Mouse (Mus musculus): ENCODE data around the gene Nav3. TPM values are rescaled to one million over a fixed set of nuclear protein-coding genes. Genes with fewer than 3 reads are reported as not detected.
"Not testable (repeated sequence)": the region's sequence is repeated elsewhere in the genome, so short reads cannot be mapped to it uniquely, and the experiment has no call there.

The Nav3 gene
- total and polyA plus RNA-seq, 2 experiments = 0.01 to 0.28 TPM

DNA sequence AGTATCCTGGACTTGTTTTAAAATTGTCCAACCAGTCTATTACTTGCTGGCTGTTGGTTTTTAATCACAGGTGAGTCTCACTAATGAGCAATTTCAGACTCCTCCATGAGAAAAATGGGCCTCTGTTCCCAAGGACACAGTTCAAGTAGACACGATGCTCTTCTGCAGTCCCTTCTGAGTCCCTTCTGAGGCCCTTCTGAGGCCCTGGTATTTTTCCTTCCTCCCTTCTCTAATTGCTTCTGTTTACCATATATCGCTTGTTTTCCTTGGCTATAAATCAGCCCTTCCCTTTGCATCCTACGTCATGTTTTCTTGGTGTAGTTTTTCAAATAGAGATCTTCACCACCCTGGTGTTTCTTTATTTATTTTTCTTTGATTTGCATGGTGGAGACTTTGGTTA is 433.9 kb downstream of the Nav3 start:
- no peak for TF ChIP-seq CTCF (IDR thresholded peaks at IDR 0.05; ENCODE audit: low read depth, low read length)
- TF ChIP-seq POLR2A (IDR thresholded peaks at IDR 0.05; ENCODE audit: extremely low read depth, insufficient read depth, low read length) = no peak
- Histone ChIP-seq H3K9ac (ENCODE audit: low read depth, low read length) (no peak overlapping the region), H3K27me3 (ENCODE audit: control insufficient read depth, insufficient read depth, low read length) (no peaks in the 10 kb centered on the region), H3K36me3 (ENCODE audit: control insufficient read depth, insufficient read depth, low read length) (no peaks in the 10 kb centered on the region), H3K4me1 (ENCODE audit: control insufficient read depth, insufficient read depth, low read length) (no peaks in the 10 kb centered on the region), H3K79me2 (ENCODE audit: control insufficient read depth, insufficient read depth, low read length) (no peaks in the 10 kb centered on the region), H3K4me3 (ENCODE audit: insufficient read depth, low read depth, low read length) (no peak overlapping the region), H3K27ac (replicated peaks; ENCODE audit: insufficient read depth, low read depth, low read length) (no peak overlapping the region)
- DNase-seq (ENCODE audit: extremely low read depth, low read depth, low spot score) = no peak
- 84% methylated on average over 3 of the region's 3 CpGs for WGBS

DNA sequence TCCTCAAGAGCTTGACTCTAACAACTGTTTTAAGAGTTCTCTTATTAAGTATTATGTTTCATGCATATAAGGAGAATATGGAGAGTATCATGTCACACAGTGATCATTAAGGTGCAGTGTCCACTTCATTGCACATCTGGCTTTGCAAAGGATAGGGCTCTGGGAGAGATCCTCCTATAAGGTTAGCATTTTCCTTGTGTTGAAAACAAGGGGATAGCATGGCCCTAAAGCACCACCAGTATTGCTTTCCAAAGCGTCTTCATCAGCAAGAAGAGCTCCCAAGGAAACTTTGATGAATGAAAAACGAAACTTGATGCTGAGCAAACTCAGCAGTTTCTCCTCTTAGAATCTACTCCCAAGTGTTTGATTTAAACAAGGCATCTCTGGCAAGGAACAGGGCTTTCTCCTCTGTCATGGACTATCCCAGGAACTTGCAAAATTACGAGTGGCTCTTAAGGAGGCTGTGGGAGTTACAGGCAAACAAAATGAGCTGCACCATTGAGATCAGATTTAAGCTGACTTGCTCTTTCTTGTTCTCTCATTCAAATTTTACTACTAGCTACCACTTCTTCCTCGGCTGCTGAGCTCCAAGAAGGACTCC is 436.6 kb downstream of the Nav3 start:
- TF ChIP-seq POLR2A (IDR thresholded peaks at IDR 0.05; ENCODE audit: extremely low read depth, insufficient read depth, low read length) = no peak
- TF ChIP-seq CTCF (IDR thresholded peaks at IDR 0.05; ENCODE audit: low read depth, low read length) = no peak
- whole genome bisulfite sequencing = 43% methylated on average over 4 of the region's 4 CpGs

DNA sequence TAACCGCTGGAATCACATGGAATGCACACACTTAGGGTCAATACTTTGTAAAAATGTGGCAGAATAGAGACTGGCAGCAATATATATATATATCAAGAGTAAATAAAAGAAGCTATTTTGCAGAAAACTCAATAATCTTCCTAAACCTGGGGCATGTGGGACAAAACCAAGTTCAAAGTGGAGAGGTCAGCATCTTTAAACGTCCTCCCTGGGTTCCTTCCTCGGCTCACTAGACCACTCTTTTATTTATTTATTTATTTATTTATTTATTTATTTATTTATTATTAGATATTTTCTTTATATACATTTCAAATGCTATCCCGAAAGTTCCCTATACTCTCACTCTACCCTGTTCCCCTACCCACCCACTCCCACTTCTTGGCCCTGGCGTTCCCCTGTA is 454.7 kb downstream of the Nav3 start:
- DNase-seq (ENCODE audit: extremely low read depth, low read depth, low spot score); H3K27me3 ChIP-seq (ENCODE audit: control insufficient read depth, insufficient read depth, low read length); H3K27ac ChIP-seq (replicated peaks; ENCODE audit: insufficient read depth, low read depth, low read length); H3K4me3 ChIP-seq (ENCODE audit: insufficient read depth, low read depth, low read length); H3K36me3 ChIP-seq (ENCODE audit: control insufficient read depth, insufficient read depth, low read length); H3K4me1 ChIP-seq (ENCODE audit: control insufficient read depth, insufficient read depth, low read length); H3K9ac ChIP-seq (ENCODE audit: low read depth, low read length); H3K79me2 ChIP-seq (ENCODE audit: control insufficient read depth, insufficient read depth, low read length): not testable (repeated sequence)
- WGBS = 83% methylated on average over 5 of the region's 5 CpGs

More for the DNA sequence above, 436.6 kb downstream of the Nav3 start:
- H3K4me1 ChIP-seq (ENCODE audit: control insufficient read depth, insufficient read depth, low read length) = no peaks in the 10 kb centered on the region
- H3K36me3 ChIP-seq (ENCODE audit: control insufficient read depth, insufficient read depth, low read length) = no peaks in the 10 kb centered on the region
- no peaks in the 10 kb centered on the region for H3K27me3 ChIP-seq (ENCODE audit: control insufficient read depth, insufficient read depth, low read length)
- no peak for DNase-seq (ENCODE audit: extremely low read depth, low read depth, low spot score)
- no peak overlapping the region for H3K27ac ChIP-seq (replicated peaks; ENCODE audit: insufficient read depth, low read depth, low read length)
- no peaks in the 10 kb centered on the region for H3K79me2 ChIP-seq (ENCODE audit: control insufficient read depth, insufficient read depth, low read length)
- H3K9ac ChIP-seq (ENCODE audit: low read depth, low read length) = no peak overlapping the region
- no peak overlapping the region for H3K4me3 ChIP-seq (ENCODE audit: insufficient read depth, low read depth, low read length)

DNA sequence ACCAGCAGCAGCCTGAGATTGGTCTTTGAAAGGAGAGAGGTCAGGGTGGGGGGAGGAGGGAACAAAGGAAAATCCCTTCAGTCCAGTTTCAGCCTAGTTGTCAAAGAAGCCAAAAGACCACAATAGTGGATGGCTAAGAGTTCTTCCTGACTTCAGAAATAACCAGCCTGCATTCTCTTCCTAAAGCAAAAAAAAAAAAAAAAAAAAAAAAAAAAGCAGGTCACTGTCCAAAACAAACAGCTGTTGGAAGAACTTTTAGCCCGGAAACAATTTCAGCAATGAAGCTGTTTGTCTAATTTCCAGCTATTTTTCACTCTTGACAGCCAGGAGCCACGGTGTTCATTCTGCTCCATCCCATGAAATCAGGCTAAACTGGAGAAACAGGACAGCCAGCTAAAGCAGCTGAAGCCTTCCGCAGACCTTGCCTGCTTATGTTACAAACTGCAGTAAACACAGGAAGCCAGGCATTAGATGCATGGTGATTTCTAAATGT is 455.2 kb downstream of the Nav3 start:
- peak; percentile 17 for DNase-seq (ENCODE audit: extremely low read depth, low read depth, low spot score)
- TF ChIP-seq CTCF (IDR thresholded peaks at IDR 0.05; ENCODE audit: low read depth, low read length) (no peak), POLR2A (IDR thresholded peaks at IDR 0.05; ENCODE audit: extremely low read depth, insufficient read depth, low read length) (no peak)
- 31% methylated on average over 3 of the region's 3 CpGs for WGBS

DNA sequence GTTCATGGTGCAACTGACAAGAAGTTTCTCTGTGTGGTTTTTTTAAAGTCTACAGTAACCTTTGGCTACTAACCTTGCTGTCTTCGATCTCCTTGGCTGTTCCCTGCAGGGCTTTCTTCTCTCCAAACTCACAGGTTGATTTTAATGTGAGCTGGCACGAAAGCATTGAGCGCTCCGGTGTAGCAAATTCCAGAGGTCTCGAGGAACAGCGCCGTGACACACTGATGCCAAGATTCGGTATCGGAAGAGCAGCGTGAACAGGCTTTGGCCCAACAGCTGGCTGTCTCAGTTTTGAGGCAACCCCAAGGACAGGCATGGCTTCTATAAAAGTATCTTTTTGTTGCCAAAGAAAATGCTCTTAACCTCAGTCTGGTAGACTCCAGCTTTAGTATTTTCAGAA is 456.1 kb downstream of the Nav3 start:
- Histone ChIP-seq H3K27me3 (ENCODE audit: control insufficient read depth, insufficient read depth, low read length) (no peaks in the 10 kb centered on the region), H3K4me1 (ENCODE audit: control insufficient read depth, insufficient read depth, low read length) (no peaks in the 10 kb centered on the region), H3K9ac (ENCODE audit: low read depth, low read length) (no peak overlapping the region), H3K36me3 (ENCODE audit: control insufficient read depth, insufficient read depth, low read length) (no peaks in the 10 kb centered on the region), H3K4me3 (ENCODE audit: insufficient read depth, low read depth, low read length) (no peak overlapping the region), H3K27ac (replicated peaks; ENCODE audit: insufficient read depth, low read depth, low read length) (no peak overlapping the region), H3K79me2 (ENCODE audit: control insufficient read depth, insufficient read depth, low read length) (no peaks in the 10 kb centered on the region)
- TF ChIP-seq POLR2A (IDR thresholded peaks at IDR 0.05; ENCODE audit: extremely low read depth, insufficient read depth, low read length) (no peak), CTCF (IDR thresholded peaks at IDR 0.05; ENCODE audit: low read depth, low read length) (no peak)
- 79% methylated on average over 10 of the region's 10 CpGs for WGBS
- no peak for DNase-seq (ENCODE audit: extremely low read depth, low read depth, low spot score)

More for the DNA sequence above, 455.2 kb downstream of the Nav3 start:
- Histone ChIP-seq H3K27ac (replicated peaks; ENCODE audit: insufficient read depth, low read depth, low read length) (no peak overlapping the region), H3K9ac (ENCODE audit: low read depth, low read length) (no peak overlapping the region), H3K4me1 (ENCODE audit: control insufficient read depth, insufficient read depth, low read length) (no peaks in the 10 kb centered on the region), H3K4me3 (ENCODE audit: insufficient read depth, low read depth, low read length) (no peak overlapping the region), H3K36me3 (ENCODE audit: control insufficient read depth, insufficient read depth, low read length) (no peaks in the 10 kb centered on the region), H3K79me2 (ENCODE audit: control insufficient read depth, insufficient read depth, low read length) (no peaks in the 10 kb centered on the region), H3K27me3 (ENCODE audit: control insufficient read depth, insufficient read depth, low read length) (no peaks in the 10 kb centered on the region)

DNA sequence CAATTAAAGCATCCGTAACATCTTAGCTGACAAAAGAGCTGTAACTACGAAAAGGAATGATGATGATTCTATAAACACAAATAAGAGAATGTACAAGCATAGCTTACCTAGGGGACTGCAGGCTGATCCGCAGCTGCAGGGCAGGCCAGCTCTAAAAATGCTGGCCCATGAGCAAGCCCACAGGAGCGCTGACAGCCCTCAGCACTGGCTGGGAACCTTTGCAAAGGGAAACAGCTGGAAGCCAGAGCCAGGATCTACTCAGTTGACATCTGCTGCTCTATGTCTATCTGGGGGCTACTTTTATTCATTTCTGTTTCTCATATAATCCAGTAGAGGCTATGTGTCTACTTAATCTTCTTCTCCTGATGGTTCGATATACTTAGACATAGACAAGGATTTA is 461.7 kb downstream of the Nav3 start:
- Histone ChIP-seq H3K79me2 (ENCODE audit: control insufficient read depth, insufficient read depth, low read length) (no peaks in the 10 kb centered on the region), H3K9ac (ENCODE audit: low read depth, low read length) (no peak overlapping the region), H3K27ac (replicated peaks; ENCODE audit: insufficient read depth, low read depth, low read length) (no peak overlapping the region), H3K4me1 (ENCODE audit: control insufficient read depth, insufficient read depth, low read length) (no peaks in the 10 kb centered on the region), H3K36me3 (ENCODE audit: control insufficient read depth, insufficient read depth, low read length) (no peaks in the 10 kb centered on the region), H3K27me3 (ENCODE audit: control insufficient read depth, insufficient read depth, low read length) (no peaks in the 10 kb centered on the region), H3K4me3 (ENCODE audit: insufficient read depth, low read depth, low read length) (no peak overlapping the region)
- DNase-seq (ENCODE audit: extremely low read depth, low read depth, low spot score) = no peak
- no peak for TF ChIP-seq POLR2A (IDR thresholded peaks at IDR 0.05; ENCODE audit: extremely low read depth, insufficient read depth, low read length)
- TF ChIP-seq CTCF (IDR thresholded peaks at IDR 0.05; ENCODE audit: low read depth, low read length) = no peak
- WGBS = 77% methylated on average over 5 of the region's 5 CpGs

Measured in liver, adult 2 months (tissue).